Mouse (Mus musculus) liver, adult 2 months (tissue): ENCODE measurements at regions not wholly inside any gene's neighbourhood (a gene's known extent, or its start where the extent isn't known, plus 50 kb on each side); places are given as distances from the start of the nearest gene placed in this dataset.

ENCODE experiments used
- CTCF ChIP-seq: fragments of 200-500 bp; IDR thresholded peaks from 2 replicates; pipeline ENCODE4 v1.5.1; 2011; ENCODE audit warnings: low read depth, low read length, control low read depth
- POLR2A ChIP-seq: fragments of 200-500 bp; IDR thresholded peaks from 2 replicates; pipeline ENCODE4 v1.6.1; 2011; ENCODE audit warnings: low read length, control low read depth; ENCODE audit not compliant: insufficient read depth; ENCODE audit errors: extremely low read depth

GRCm38 (mm10) chr2:171371751-171372150 is 640.1 kb downstream of the Dok5 start:
- TF ChIP-seq CTCF: no peak
- TF ChIP-seq POLR2A: no peak
